Mouse (Mus musculus): ENCODE measurements around the gene Krt35.

GRCm38 (mm10) chr11:100088378-100089025 is 7.5 kb downstream of the Krt35 start:
- TF ChIP-seq CTCF (IDR thresholded peaks at IDR 0.05; ENCODE audit: borderline replicate concordance, insufficient read depth, low read depth, low read length) (no peak), POLR2A (IDR thresholded peaks at IDR 0.05; ENCODE audit: borderline replicate concordance, insufficient read depth, low read length) (no peak)
